Mouse (Mus musculus): ENCODE measurements at regions not wholly inside any gene's neighbourhood (a gene's known extent, or its start where the extent isn't known, plus 50 kb on each side); places are given as distances from the start of the nearest gene placed in this dataset.

GRCm38 (mm10) chr2:179238166-179238565 lies 204.1 kb upstream of the Cdh4 start:
- TF ChIP-seq POLR2A (IDR thresholded peaks at IDR 0.05; ENCODE audit: low read depth, low read length), result no peak
- TF ChIP-seq CTCF (conservative IDR thresholded peaks at IDR 0.05 in 1 of 2, IDR thresholded peaks at IDR 0.05 in 1 of 2; ENCODE audit: low read depth in 2 of 2, low read length in 2 of 2), result no peak
